Mouse (Mus musculus) gastrocnemius, postnatal 25 days (tissue): ENCODE measurements around the gene Ptpn14. TPM values are rescaled to one million over a fixed set of nuclear protein-coding genes. Genes with fewer than 3 reads are reported as not detected.
"Not testable (repeated sequence)": the region's sequence is repeated elsewhere in the genome, so short reads cannot be mapped to it uniquely, and the experiment has no call there.

Source experiments
- DNase-seq: peaks from one replicate; pipeline ENCODE4 v3.0.0; 2022
- long read RNA-seq, 2 experiments: library from polyadenylated mRNA; stranded (forward); transcript quantifications; one replicate each; pipeline ENCODE4 v2.0.0; 2021
- total RNA-seq, 2 experiments: library from RNA; stranded (reverse); gene quantifications; 1 replicate in 1 of 2; 2 replicates in 1 of 2; pipeline ENCODE4 v1.2.3; 2021

The Ptpn14 gene
- 10 to 100 TPM; 10.7 to 13.9 TPM for total RNA-seq
- long read RNA-seq, experiment 1, result 0 reads
- long read RNA-seq, experiment 2, partial matches to known transcripts, result 0 of 3 reads
- long read RNA-seq, experiment 2, other reads (novel, unspliced or antisense), result 3 of 3 reads

GRCm38 (mm10) chr1:189727884-189728783 is at the start of gene Ptpn14:
Gene Ptpn14, plus strand, starts transcription at chr1:189728268.
- DNase-seq, result peak; percentile 89

- DNase-seq, result no peak
Observed at GRCm38 (mm10) chr1:189679555-189679954, 48.5 kb upstream of the Ptpn14 start.

GRCm38 (mm10) chr1:189684786-189685415 is 43.2 kb upstream of the Ptpn14 start:
- DNase-seq, result no peak

- no peak for DNase-seq
Observed at GRCm38 (mm10) chr1:189686025-189686424, 42.0 kb upstream of the Ptpn14 start.

GRCm38 (mm10) chr1:189687654-189688387 is 40.2 kb upstream of the Ptpn14 start, which contains the start of gene Cenpf:
Gene Cenpf, minus strand, starts transcription at chr1:189688086.
- peak; percentile 96 for DNase-seq

- DNase-seq, result no peak
Observed at GRCm38 (mm10) chr1:189688388-189688750, 39.7 kb upstream of the Ptpn14 start.

GRCm38 (mm10) chr1:189689050-189689833 is 38.8 kb upstream of the Ptpn14 start:
- DNase-seq, result no peak

- not testable (repeated sequence) for DNase-seq
Observed at GRCm38 (mm10) chr1:189692442-189692841, 35.6 kb upstream of the Ptpn14 start.

- DNase-seq, result no peak
Observed at GRCm38 (mm10) chr1:189694391-189694790, 33.7 kb upstream of the Ptpn14 start.

- no peak for DNase-seq
Observed at GRCm38 (mm10) chr1:189695321-189695720, 32.7 kb upstream of the Ptpn14 start.

- no peak for DNase-seq
Observed at GRCm38 (mm10) chr1:189698416-189698815, 29.7 kb upstream of the Ptpn14 start.

- no peak for DNase-seq
Observed at GRCm38 (mm10) chr1:189700186-189700585, 27.9 kb upstream of the Ptpn14 start.

- DNase-seq, result peak; percentile 40
Observed at GRCm38 (mm10) chr1:189700990-189701389, 27.1 kb upstream of the Ptpn14 start.

GRCm38 (mm10) chr1:189703156-189703555 is 24.9 kb upstream of the Ptpn14 start:
- DNase-seq, result no peak

- DNase-seq, result no peak
Observed at GRCm38 (mm10) chr1:189703591-189703990, 24.5 kb upstream of the Ptpn14 start.

GRCm38 (mm10) chr1:189706040-189706645 is 21.9 kb upstream of the Ptpn14 start:
- no peak for DNase-seq

- DNase-seq, result no peak
Observed at GRCm38 (mm10) chr1:189707014-189707413, 21.1 kb upstream of the Ptpn14 start.

GRCm38 (mm10) chr1:189707419-189707818 is 20.6 kb upstream of the Ptpn14 start:
- no peak for DNase-seq

GRCm38 (mm10) chr1:189709001-189709400 is 19.1 kb upstream of the Ptpn14 start:
- no peak for DNase-seq

- no peak for DNase-seq
Observed at GRCm38 (mm10) chr1:189715915-189716797, 11.9 kb upstream of the Ptpn14 start.
